Mouse (Mus musculus) lung, postnatal 0 days (tissue): ENCODE data around the gene Lpcat1.

Experiments used
- CTCF ChIP-seq: IDR thresholded peaks from 2 replicates; pipeline ENCODE4 v1.5.1; 2016; ENCODE audit warnings: antibody characterized with exemption, mild to moderate bottlenecking
- EP300 ChIP-seq: IDR thresholded peaks from 2 replicates; pipeline ENCODE4 v1.6.1; 2016; ENCODE audit warnings: antibody characterized with exemption, mild to moderate bottlenecking, control low read depth

- TF ChIP-seq CTCF (no peak), EP300 (no peak)
Measured at GRCm38 (mm10) chr13:73474163-73474562, 7.2 kb downstream of the Lpcat1 start.
